Mouse (Mus musculus): ENCODE measurements around the gene Vps52.
"Not testable (repeated sequence)": the region's sequence is repeated elsewhere in the genome, so short reads cannot be mapped to it uniquely, and the experiment has no call there.

DNA sequence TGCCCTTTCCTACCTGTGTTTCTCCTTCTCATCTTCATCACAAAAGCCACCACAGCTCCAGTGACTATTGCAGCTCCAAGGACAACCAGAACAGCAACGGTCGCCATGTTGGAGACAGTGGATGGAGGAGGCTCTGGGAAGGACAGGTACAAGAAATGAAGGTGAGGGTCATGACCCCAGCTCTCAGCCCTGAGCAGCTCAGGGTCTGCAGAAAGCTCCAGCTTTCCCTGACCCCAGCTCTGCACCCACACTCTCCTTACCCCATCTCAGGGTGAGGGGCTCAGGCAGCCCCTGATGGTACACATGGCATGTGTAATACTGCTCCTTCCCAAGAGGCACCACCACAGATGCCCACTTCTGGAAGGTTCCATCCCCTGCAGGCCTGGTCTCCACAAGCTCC, 41.4 kb downstream of the Vps52 start:
- not testable (repeated sequence) for TF ChIP-seq POLR2A (IDR thresholded peaks at IDR 0.05; ENCODE audit: low read depth, low read length); CTCF (conservative IDR thresholded peaks at IDR 0.05 in 1 of 2, IDR thresholded peaks at IDR 0.05 in 1 of 2; ENCODE audit: low read depth in 2 of 2, low read length in 2 of 2); BHLHE40 (IDR thresholded peaks at IDR 0.05; ENCODE audit: low read depth, low read length); HCFC1 (IDR thresholded peaks at IDR 0.05; ENCODE audit: low read depth, low read length); CHD2 (IDR thresholded peaks at IDR 0.05; ENCODE audit: low read length); ZNF384 (IDR thresholded peaks at IDR 0.05; ENCODE audit: low read depth, low read length); MYC (IDR thresholded peaks at IDR 0.05; ENCODE audit: low read depth, low read length); MAFK (IDR thresholded peaks at IDR 0.05; ENCODE audit: insufficient replicate concordance, low read length); TCF12 (IDR thresholded peaks at IDR 0.05; ENCODE audit: low read depth, low read length); ETS1 (conservative IDR thresholded peaks at IDR 0.05; ENCODE audit: low read depth, low read length); EP300 (IDR thresholded peaks at IDR 0.05; ENCODE audit: low read length); USF2 (conservative IDR thresholded peaks at IDR 0.05; ENCODE audit: low read depth, low read length); CHD1 (IDR thresholded peaks at IDR 0.05; ENCODE audit: low read depth, low read length); UBTF (IDR thresholded peaks at IDR 0.05; ENCODE audit: low read depth, low read length)

Data from CH12.LX (cell line).